ENCODE assay signal across 9 mouse cellular contexts in the genomic region with DNA sequence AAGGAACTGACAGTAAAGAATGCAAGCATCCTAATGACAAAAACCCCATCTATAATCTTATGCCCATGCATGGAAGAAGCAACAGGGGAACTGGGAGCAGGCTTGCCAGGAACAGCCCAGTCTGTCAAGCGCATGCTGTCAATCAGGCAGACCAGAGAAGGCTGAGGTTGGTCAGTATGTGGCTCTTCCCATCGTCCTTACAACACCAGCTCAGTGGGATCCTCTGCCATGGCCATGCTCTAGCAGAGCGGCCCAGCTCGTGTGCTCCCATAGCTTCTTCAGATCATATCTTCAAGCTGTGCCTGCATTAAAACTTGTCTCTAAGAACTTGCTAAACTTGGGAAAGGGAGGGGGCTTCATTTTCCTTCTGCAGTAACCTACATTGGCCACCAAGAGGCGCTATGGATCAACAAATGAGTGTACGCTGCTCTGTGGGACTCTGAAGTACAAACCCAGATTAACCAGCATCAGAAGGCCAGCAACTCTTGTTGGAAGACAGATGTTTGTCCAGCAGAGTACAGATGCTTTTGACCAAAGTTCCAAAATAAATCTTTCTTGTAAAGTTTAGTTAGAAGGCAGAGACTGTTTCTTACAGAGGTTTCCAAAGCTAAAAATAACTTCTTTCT.
DNase-seq lines count a peak whose midpoint lies in the region; ATAC-seq and TF ChIP-seq lines count a peak whose summit lies in the region.
"Had no signal": no experiment of that assay in that cellular context is flagged by ENCODE, and none has a peak within 500 bp of the region (broad histone marks: within the 10 kb centered on the region; RNA-seq: fewer than 3 reads in every experiment).

No protein-coding gene starts in this region.

- no peak overlapping the region for H3K4me2 ChIP-seq in hindbrain, embryonic 11.5 days (replicated peaks; ENCODE audit: low read depth, low read length)
- no peak overlapping the region for H3K4me2 ChIP-seq in hindbrain, embryonic 16.5 days (ENCODE audit: low read length)
- no peak overlapping the region for H3K4me2 ChIP-seq in limb, embryonic 11.5 days (ENCODE audit: low read depth, severe bottlenecking)

- no peak overlapping the region for H3K27ac ChIP-seq in hindbrain, embryonic 11.5 days (ENCODE audit: low read depth, low read length)
- H3K27ac ChIP-seq in hindbrain, embryonic 16.5 days (ENCODE audit: low read depth, low read length) = no peak overlapping the region
- no peak overlapping the region for H3K27ac ChIP-seq in embryonic facial prominence, embryonic 10.5 days (replicated peaks)
- H3K27ac ChIP-seq in limb, embryonic 11.5 days (replicated peaks; ENCODE audit: low read depth, low read length) = no peak overlapping the region

- no peaks in the 10 kb centered on the region for H3K36me3 ChIP-seq in hindbrain, embryonic 11.5 days (ENCODE audit: control insufficient read depth, insufficient read depth, low read length)
- no peaks in the 10 kb centered on the region for H3K36me3 ChIP-seq in hindbrain, embryonic 16.5 days (ENCODE audit: control insufficient read depth, insufficient read depth, low read length)
- H3K36me3 ChIP-seq in G1E (replicated peaks) = no peaks in the 10 kb centered on the region
- H3K36me3 ChIP-seq in embryonic facial prominence, embryonic 10.5 days (replicated peaks) = no peaks in the 10 kb centered on the region
- no peaks in the 10 kb centered on the region for H3K36me3 ChIP-seq in limb, embryonic 11.5 days (ENCODE audit: control insufficient read depth, insufficient read depth, low read length)

- 35% methylated on average over 6 of the region's 6 CpGs for WGBS in hindbrain, embryonic 11.5 days
- WGBS in hindbrain, embryonic 16.5 days = 30% methylated on average over 6 of the region's 6 CpGs
- WGBS in embryonic facial prominence, embryonic 10.5 days = 29% methylated on average over 6 of the region's 6 CpGs
- WGBS in limb, embryonic 11.5 days = 24% methylated on average over 6 of the region's 6 CpGs

- no peak overlapping the region for H3K9ac ChIP-seq in hindbrain, embryonic 11.5 days (ENCODE audit: low read depth, low read length)
- no peak overlapping the region for H3K9ac ChIP-seq in hindbrain, embryonic 16.5 days (ENCODE audit: low read depth, low read length)
- no peak overlapping the region for H3K9ac ChIP-seq in limb, embryonic 11.5 days (ENCODE audit: low read length)

- no peaks in the 10 kb centered on the region for H3K9me3 ChIP-seq in hindbrain, embryonic 11.5 days (ENCODE audit: control insufficient read depth, low read length)
- H3K9me3 ChIP-seq in hindbrain, embryonic 16.5 days (ENCODE audit: control insufficient read depth, low read length) = no peaks in the 10 kb centered on the region
- peaks cover 4% of the 10 kb centered on the region for H3K9me3 ChIP-seq in G1E (replicated peaks)
- no peaks in the 10 kb centered on the region for H3K9me3 ChIP-seq in embryonic facial prominence, embryonic 10.5 days
- no peaks in the 10 kb centered on the region for H3K9me3 ChIP-seq in limb, embryonic 11.5 days (ENCODE audit: control insufficient read depth, low read length)

- no peaks in the 10 kb centered on the region for H3K4me1 ChIP-seq in hindbrain, embryonic 11.5 days (replicated peaks; ENCODE audit: control insufficient read depth, insufficient read depth, low read length)
- H3K4me1 ChIP-seq in hindbrain, embryonic 16.5 days (ENCODE audit: control insufficient read depth, insufficient read depth, low read depth, low read length) = no peaks in the 10 kb centered on the region
- no peaks in the 10 kb centered on the region for H3K4me1 ChIP-seq in G1E (ENCODE audit: insufficient read depth, low read depth, low read length)
- peaks cover 22% of the 10 kb centered on the region for H3K4me1 ChIP-seq in embryonic facial prominence, embryonic 10.5 days
- H3K4me1 ChIP-seq in limb, embryonic 11.5 days (ENCODE audit: control insufficient read depth, insufficient read depth, low read length) = peaks cover 20% of the 10 kb centered on the region

- TF ChIP-seq CTCF in G1E (IDR thresholded peaks at IDR 0.05; ENCODE audit: low read depth, low read length) = 0 out of 2 replicates have a peak, but pooled peaks have one; percentile 22

- H3K27me3 ChIP-seq in hindbrain, embryonic 11.5 days (ENCODE audit: control insufficient read depth, insufficient read depth, low read length) = no peaks in the 10 kb centered on the region
- H3K27me3 ChIP-seq in hindbrain, embryonic 16.5 days (replicated peaks; ENCODE audit: control insufficient read depth, insufficient read depth, low read length) = no peaks in the 10 kb centered on the region
- no peaks in the 10 kb centered on the region for H3K27me3 ChIP-seq in G1E (ENCODE audit: insufficient read depth, low read length)
- 0 out of 2 replicates have a peak, but pooled peaks cover 6% of the 10 kb centered on the region for H3K27me3 ChIP-seq in embryonic facial prominence, embryonic 10.5 days (replicated peaks; ENCODE audit: low read depth, poor library complexity, severe bottlenecking)
- no peaks in the 10 kb centered on the region for H3K27me3 ChIP-seq in limb, embryonic 11.5 days (ENCODE audit: control insufficient read depth, insufficient read depth, low read length)

- no peak for ATAC-seq in hindbrain, embryonic 11.5 days (ENCODE audit: low FRiP score)
- no peak; the same call in 1 of the 2 replicates for ATAC-seq in hindbrain, embryonic 16.5 days
- ATAC-seq in G1E (ENCODE audit: extremely low read depth, insufficient number of reproducible peaks, low FRiP score, poor library complexity, severe bottlenecking) = no peak
- ATAC-seq in limb, embryonic 11.5 days (ENCODE audit: insufficient number of reproducible peaks, low FRiP score, low TSS enrichment, low read depth) = peak; percentile 81

- H3K4me3 ChIP-seq in hindbrain, embryonic 11.5 days (ENCODE audit: low read depth, low read length) = no peak overlapping the region
- no peak overlapping the region for H3K4me3 ChIP-seq in hindbrain, embryonic 16.5 days (ENCODE audit: low read length)
- H3K4me3 ChIP-seq in G1E (ENCODE audit: low read depth, low read length) = no peak overlapping the region
- no peak overlapping the region for H3K4me3 ChIP-seq in embryonic facial prominence, embryonic 10.5 days
- H3K4me3 ChIP-seq in limb, embryonic 11.5 days (ENCODE audit: low read depth, low read length) = no peak overlapping the region
- H3K4me3 ChIP-seq: erythroblast, embryonic 14.5 days had no signal

- DNase-seq in hindbrain, embryonic 11.5 days (ENCODE audit: low spot score) = peak; percentile 82
- no peak for DNase-seq in G1E (ENCODE audit: low spot score)
- DNase-seq in embryonic facial prominence, embryonic 10.5 days (ENCODE audit: low spot score) = peak; percentile 70
- peak; percentile 75 for DNase-seq in heart, postnatal 4 days
- peak; percentile 83 for DNase-seq in limb, embryonic 11.5 days (ENCODE audit: low spot score)
- DNase-seq in natural killer cell, adult 2 months (ENCODE audit: low spot score in 2 of 2) = peak; percentile 22 to 33
- no peak for DNase-seq in spleen, postnatal 36 days (ENCODE audit: low spot score in 2 of 2)

Comparison
In these comparisons a context has a peak if more than half of its experiments do, and no peak if none do; other contexts are left out.
1. DNase-seq: peak in hindbrain, embryonic 11.5 days (single experiment), embryonic facial prominence, embryonic 10.5 days (single experiment), heart, postnatal 4 days (single experiment), limb, embryonic 11.5 days (single experiment) and natural killer cell, adult 2 months (2 of 2); none in G1E (single experiment) and spleen, postnatal 36 days (0 of 2).